Comparison of ENCODE assay signal across 16 mouse cellular contexts in genomic region chr10:65846136-65846535, GRCm38 (mm10).
DNase-seq lines count a peak whose midpoint lies in the region; ATAC-seq lines count a peak whose summit lies in the region.
"Had no signal": no experiment of that assay in that cellular context is flagged by ENCODE, and none has a peak within 500 bp of the region (broad histone marks: within the 10 kb centered on the region; RNA-seq: fewer than 3 reads in every experiment).

No protein-coding gene starts in this region.

- ATAC-seq in heart, embryonic 11.5 days (replicated peaks; ENCODE audit: insufficient number of reproducible peaks, low FRiP score, low TSS enrichment), result no peak

- 72% methylated on average over 4 of the region's 4 CpGs for WGBS in heart, embryonic 11.5 days (ENCODE audit: insufficient replicate concordance)

- peak; percentile 17 for DNase-seq in cerebellum, adult 11-12 months
- DNase-seq in cerebellum, adult 11 months, result no peak
- peak; percentile 11 for DNase-seq in adipocyte (ENCODE audit: low spot score)
- DNase-seq in cerebellum, postnatal 25 days, result peak; percentile 45 to 63
- peak; percentile 21 to 25 for DNase-seq in right cerebral cortex, adult 2 months (ENCODE audit: low spot score in 2 of 2)
- no peak for DNase-seq in retina, embryonic 14.5 days (ENCODE audit: low spot score)
- DNase-seq in embryo, embryonic 10 days (ENCODE audit: low spot score), result no peak
- DNase-seq: adrenal gland, postnatal 36 days; kidney, adult 11 months; lung, adult 18-20 months had no signal

- H3K9ac ChIP-seq in heart, embryonic 11.5 days (ENCODE audit: low read depth, low read length), result no peak overlapping the region
- H3K9ac ChIP-seq: hindbrain, embryonic 12.5 days; limb, embryonic 13.5 days; neural tube, embryonic 13.5 days; stomach, embryonic 15.5 days had no signal

- no peak overlapping the region for H3K4me2 ChIP-seq in heart, embryonic 11.5 days
- H3K4me2 ChIP-seq: hindbrain, embryonic 12.5 days; limb, embryonic 13.5 days; neural tube, embryonic 13.5 days; stomach, embryonic 15.5 days had no signal

- no peaks in the 10 kb centered on the region for H3K27me3 ChIP-seq in heart, embryonic 11.5 days (ENCODE audit: control insufficient read depth, insufficient read depth, low read length)
- H3K27me3 ChIP-seq: hindbrain, embryonic 12.5 days; limb, embryonic 13.5 days; neural tube, embryonic 13.5 days; stomach, embryonic 15.5 days had no signal

- no peak overlapping the region for H3K4me3 ChIP-seq in heart, embryonic 11.5 days (ENCODE audit: low read depth, low read length)
- H3K4me3 ChIP-seq: erythroblast, embryonic 14.5 days; hindbrain, embryonic 12.5 days; limb, embryonic 13.5 days; neural tube, embryonic 13.5 days; stomach, embryonic 15.5 days had no signal

- H3K9me3 ChIP-seq in heart, embryonic 11.5 days (replicated peaks; ENCODE audit: control insufficient read depth, low read length), result no peaks in the 10 kb centered on the region
- H3K9me3 ChIP-seq: hindbrain, embryonic 12.5 days; limb, embryonic 13.5 days; neural tube, embryonic 13.5 days; stomach, embryonic 15.5 days had no signal

- no peak overlapping the region for H3K27ac ChIP-seq in heart, embryonic 11.5 days (ENCODE audit: low read depth, low read length)
- H3K27ac ChIP-seq: hindbrain, embryonic 12.5 days; limb, embryonic 13.5 days; neural tube, embryonic 13.5 days; stomach, embryonic 15.5 days had no signal

- H3K4me1 ChIP-seq in heart, embryonic 11.5 days (ENCODE audit: control insufficient read depth, insufficient read depth, low read length), result no peaks in the 10 kb centered on the region
- H3K4me1 ChIP-seq: hindbrain, embryonic 12.5 days; limb, embryonic 13.5 days; neural tube, embryonic 13.5 days; stomach, embryonic 15.5 days had no signal

- H3K36me3 ChIP-seq in heart, embryonic 11.5 days (ENCODE audit: control insufficient read depth, insufficient read depth, low read length), result no peaks in the 10 kb centered on the region
- H3K36me3 ChIP-seq: hindbrain, embryonic 12.5 days; limb, embryonic 13.5 days; neural tube, embryonic 13.5 days; stomach, embryonic 15.5 days had no signal

Comparison
In these comparisons a context has a peak if more than half of its experiments do, and no peak if none do; other contexts are left out.
1. DNase-seq: peak in cerebellum, adult 11-12 months (single experiment), adipocyte (single experiment), cerebellum, postnatal 25 days (2 of 2) and right cerebral cortex, adult 2 months (2 of 2); none in cerebellum, adult 11 months (single experiment), retina, embryonic 14.5 days (single experiment) and embryo, embryonic 10 days (single experiment).